Mouse (Mus musculus) spleen, adult 2 months (tissue): Measurements from ENCODE around the gene Tspo2. TPM values are rescaled to one million over a fixed set of nuclear protein-coding genes. Genes with fewer than 3 reads are reported as not detected.

ENCODE experiments used
- DNase-seq, 2 experiments: peaks; one replicate each; pipeline versions ENCODE4 v3.0.0 to v3.0.0-alpha.2; 2012 to 2021; ENCODE audit warnings: low spot score in 2 of 2, low read depth in 1 of 2
- H3K27ac ChIP-seq: fragments of 200-500 bp; 2 replicates; pipeline ENCODE4 v1.5.1; 2012; ENCODE audit warnings: low read length, inconsistent platforms; ENCODE audit not compliant: insufficient read depth
- H3K27me3 ChIP-seq: fragments of 200-500 bp; 2 replicates; pipeline ENCODE4 v1.6.1; 2012; ENCODE audit warnings: mild to moderate bottlenecking, moderate library complexity, low read length, inconsistent platforms; ENCODE audit not compliant: control insufficient read depth, insufficient read depth
- H3K36me3 ChIP-seq: fragments of 200-500 bp; 2 replicates; pipeline ENCODE4 v1.6.1; 2012; ENCODE audit warnings: mild to moderate bottlenecking, low read length, inconsistent platforms; ENCODE audit not compliant: control insufficient read depth, insufficient read depth
- H3K4me1 ChIP-seq: fragments of 200-500 bp; 2 replicates; pipeline ENCODE4 v1.6.1; 2011; ENCODE audit warnings: inconsistent platforms; ENCODE audit not compliant: control insufficient read depth, insufficient read depth, insufficient read length
- H3K4me3 ChIP-seq: fragments of 200-500 bp; 2 replicates; pipeline ENCODE4 v1.5.1; 2011; ENCODE audit warnings: mild to moderate bottlenecking, inconsistent platforms; ENCODE audit not compliant: insufficient read depth, insufficient read length; ENCODE audit errors: extremely low read depth
- CTCF ChIP-seq: fragments of 200-500 bp; IDR thresholded peaks from 2 replicates; pipeline ENCODE4 v1.5.1; 2011; ENCODE audit warnings: mild to moderate bottlenecking, inconsistent platforms; ENCODE audit not compliant: insufficient read depth, insufficient read length, insufficient replicate concordance; ENCODE audit errors: extremely low read depth
- POLR2A ChIP-seq: fragments of 200-500 bp; IDR thresholded peaks from 2 replicates; pipeline ENCODE4 v1.6.1; 2011; ENCODE audit warnings: low read depth, low read length, inconsistent platforms
- WGBS: fragments of 180-500 bp; shearing (Covaris S2); methylation state at CpG from one replicate; pipeline ENCODE4 v1.1.7; 2018; 5-methylcytosine and 5-hydroxymethylcytosine counted together
- polyA plus RNA-seq: library from polyadenylated mRNA; depleted of rRNA; stranded (reverse); fragments of >200 nt; gene quantifications from 2 replicates; pipeline ENCODE4 v1.2.3, GENCODE M21; 2012

The Tspo2 gene
- polyA plus RNA-seq, 1 experiment = 121 TPM

DNA sequence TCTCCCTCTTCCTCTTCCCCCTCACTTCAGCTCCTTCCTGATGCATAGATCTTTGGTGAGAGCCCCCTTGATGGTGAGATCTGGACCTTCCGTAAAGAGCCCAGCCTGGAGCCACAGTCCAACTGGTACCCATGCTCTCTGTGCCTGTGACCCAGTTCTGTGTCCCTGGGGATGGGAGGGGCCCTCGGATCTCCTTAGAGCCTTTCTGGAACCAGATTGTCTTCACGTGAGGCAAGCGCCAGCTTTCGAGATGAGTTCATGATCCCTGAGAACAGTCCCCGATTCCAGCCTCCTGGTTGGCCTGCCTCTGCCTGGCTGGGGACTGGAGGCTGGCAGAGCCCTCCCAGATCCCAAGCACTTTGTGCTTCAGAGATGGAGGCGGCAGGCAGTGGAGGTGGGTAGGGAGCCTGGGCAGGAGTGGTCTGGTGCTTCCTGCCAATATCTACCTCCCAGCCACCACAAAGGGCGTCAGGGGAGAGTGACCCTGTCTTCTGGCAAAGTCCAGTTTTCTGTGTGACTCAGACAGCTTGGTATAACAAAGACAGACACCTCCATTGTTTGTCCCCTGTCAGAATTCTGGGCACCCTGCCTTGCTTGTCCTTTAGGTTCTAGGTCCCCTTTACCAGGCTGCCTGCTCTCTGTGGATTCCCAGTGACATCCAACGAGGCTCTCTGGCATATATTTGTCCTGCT is 577 bp upstream of the Tspo2 start:
- H3K27ac ChIP-seq = peak overlapping the region; percentile 6; the same call in 1 of the 2 replicates
- no peak for TF ChIP-seq POLR2A
- TF ChIP-seq CTCF = no peak
- DNase-seq = no peak
- no peak overlapping the region; the same call in 1 of the 2 replicates for H3K4me3 ChIP-seq
- WGBS = 83% methylated on average over 9 of the region's 9 CpGs
- no peaks in the 10 kb centered on the region for H3K4me1 ChIP-seq
- H3K27me3 ChIP-seq = no peaks in the 10 kb centered on the region
- H3K36me3 ChIP-seq = no peaks in the 10 kb centered on the region

- no peaks in the 10 kb centered on the region for H3K27me3 ChIP-seq
- H3K4me3 ChIP-seq = peak overlapping the region; percentile 20; the same call in 1 of the 2 replicates
- no peaks in the 10 kb centered on the region for H3K4me1 ChIP-seq
- H3K27ac ChIP-seq = peak overlapping the region; percentile 37
- 83% methylated on average over 13 of the region's 13 CpGs for WGBS
- H3K36me3 ChIP-seq = no peaks in the 10 kb centered on the region
- TF ChIP-seq POLR2A = no peak
- no peak for TF ChIP-seq CTCF
- no peak for DNase-seq
Measured at GRCm38 (mm10) chr17:48450666-48451352, 513 bp downstream of the Tspo2 start.

DNA sequence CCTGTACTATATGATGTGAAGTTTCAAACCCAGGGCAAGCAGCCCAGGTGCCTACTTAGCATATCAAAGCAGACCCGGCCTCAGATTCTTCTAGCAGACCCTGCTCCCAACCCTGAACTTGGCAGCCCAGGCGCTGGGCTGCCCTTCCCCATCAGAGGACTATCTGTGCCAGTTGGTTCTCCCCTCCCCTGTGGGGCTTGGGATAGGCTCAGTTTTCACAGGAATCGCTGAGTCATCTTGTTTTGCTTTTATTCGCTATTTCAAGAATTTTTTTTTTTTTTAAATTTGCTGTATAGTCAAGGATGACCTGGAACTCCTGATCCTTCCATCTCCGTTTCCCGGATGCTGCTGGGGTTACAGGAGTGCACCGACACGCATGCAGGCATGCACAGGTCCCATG is 3.6 kb downstream of the Tspo2 start:
- TF ChIP-seq POLR2A (no peak), CTCF (no peak)
- H3K4me3 ChIP-seq = no peak overlapping the region

GRCm38 (mm10) chr17:48443542-48444145 is 7.7 kb downstream of the Tspo2 start:
- Histone ChIP-seq H3K36me3 (no peaks in the 10 kb centered on the region), H3K27me3 (no peaks in the 10 kb centered on the region), H3K4me3 (no peak overlapping the region), H3K27ac (no peak overlapping the region), H3K4me1 (no peaks in the 10 kb centered on the region)
- TF ChIP-seq POLR2A (no peak), CTCF (no peak)
- DNase-seq = no peak
- 94% methylated on average over 16 of the region's 16 CpGs for WGBS

More for the DNA sequence above, 3.6 kb downstream of the Tspo2 start:
- 63% methylated on average over 8 of the region's 8 CpGs for WGBS
- Histone ChIP-seq H3K27me3 (no peaks in the 10 kb centered on the region), H3K36me3 (no peaks in the 10 kb centered on the region), H3K27ac (peak overlapping the region; percentile 55; the same call in 1 of the 2 replicates), H3K4me1 (no peaks in the 10 kb centered on the region)
- DNase-seq = no peak

GRCm38 (mm10) chr17:48442745-48443457 is 8.4 kb downstream of the Tspo2 start:
- no peaks in the 10 kb centered on the region for H3K36me3 ChIP-seq
- DNase-seq = no peak
- WGBS = 85% methylated on average over 7 of the region's 7 CpGs
- TF ChIP-seq CTCF (no peak), POLR2A (no peak)
- H3K4me1 ChIP-seq = no peaks in the 10 kb centered on the region
- H3K4me3 ChIP-seq = no peak overlapping the region
- H3K27me3 ChIP-seq = no peaks in the 10 kb centered on the region
- H3K27ac ChIP-seq = no peak overlapping the region

- no peak for DNase-seq
- no peaks in the 10 kb centered on the region for H3K27me3 ChIP-seq
- no peaks in the 10 kb centered on the region for H3K4me1 ChIP-seq
- TF ChIP-seq CTCF (no peak), POLR2A (no peak)
- no peak overlapping the region for H3K27ac ChIP-seq
- no peak overlapping the region for H3K4me3 ChIP-seq
- no peaks in the 10 kb centered on the region for H3K36me3 ChIP-seq
- WGBS = 80% methylated on average over 7 of the region's 7 CpGs
Measured at GRCm38 (mm10) chr17:48437421-48437911, 13.9 kb downstream of the Tspo2 start.
